Mouse (Mus musculus) thymus, adult 18-20 months (tissue): ENCODE measurements around the gene H2-Eb2.
"Not testable (repeated sequence)": the region's sequence is repeated elsewhere in the genome, so short reads cannot be mapped to it uniquely, and the experiment has no call there.

Source experiments
- DNase-seq, 2 experiments: peaks; one replicate each; pipeline ENCODE4 v3.0.0; 2022; ENCODE audit warnings: mixed read lengths in 2 of 2

Gene H2-Eb2

DNA sequence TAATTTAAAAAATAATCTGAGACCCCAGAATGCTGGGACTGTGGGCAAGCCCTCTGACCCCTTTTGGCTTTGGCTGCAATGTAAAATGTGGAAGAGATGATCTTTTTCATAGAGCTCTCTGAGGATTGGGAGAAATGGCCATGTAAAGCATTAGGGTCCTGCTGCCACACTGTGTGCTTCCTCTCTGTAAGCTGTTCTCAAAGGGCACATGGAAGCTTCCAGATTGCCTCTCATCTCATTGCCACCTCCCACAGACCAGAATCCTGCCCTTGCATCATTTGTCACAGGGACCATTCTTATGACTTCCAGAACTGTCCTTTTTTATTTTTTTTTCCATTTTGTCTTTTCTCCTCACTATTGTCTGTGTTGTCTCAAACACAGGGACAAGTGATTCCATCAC lies 18.2 kb upstream of the H2-Eb2 start:
- no peak for DNase-seq

DNA sequence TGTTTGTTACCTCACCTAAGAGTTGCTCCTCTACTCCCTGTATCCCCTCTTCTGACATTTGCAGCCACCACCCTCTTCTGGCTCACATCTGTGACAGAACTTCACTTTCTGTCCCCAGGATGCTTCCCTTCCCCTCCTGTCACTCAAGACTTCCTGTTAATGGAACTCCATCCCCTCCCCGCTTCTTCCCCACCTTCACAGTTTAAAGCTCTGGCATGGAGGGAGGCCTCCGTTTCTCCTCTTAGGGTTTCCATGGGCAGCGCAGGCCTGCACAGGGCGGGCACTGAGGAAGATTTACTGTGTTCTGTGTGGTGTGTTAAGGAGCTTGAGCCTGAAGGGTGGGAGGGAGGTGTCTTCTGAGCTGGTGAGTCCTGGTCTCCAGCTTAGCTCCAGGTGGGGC lies 17.3 kb upstream of the H2-Eb2 start:
- no peak for DNase-seq

- no peak for DNase-seq
Observed at GRCm38 (mm10) chr17:34309225-34309624, 16.2 kb upstream of the H2-Eb2 start.

- peak; percentile 57 to 61 for DNase-seq
Observed at GRCm38 (mm10) chr17:34309683-34310385, 15.6 kb upstream of the H2-Eb2 start.

GRCm38 (mm10) chr17:34310526-34310925 lies 14.9 kb upstream of the H2-Eb2 start:
- not testable (repeated sequence) for DNase-seq

GRCm38 (mm10) chr17:34312185-34312584 lies 13.3 kb upstream of the H2-Eb2 start:
- DNase-seq: no peak

GRCm38 (mm10) chr17:34313393-34313792 lies 12.1 kb upstream of the H2-Eb2 start:
- peak in 1 of 2 experiments; percentile 52 for DNase-seq

DNA sequence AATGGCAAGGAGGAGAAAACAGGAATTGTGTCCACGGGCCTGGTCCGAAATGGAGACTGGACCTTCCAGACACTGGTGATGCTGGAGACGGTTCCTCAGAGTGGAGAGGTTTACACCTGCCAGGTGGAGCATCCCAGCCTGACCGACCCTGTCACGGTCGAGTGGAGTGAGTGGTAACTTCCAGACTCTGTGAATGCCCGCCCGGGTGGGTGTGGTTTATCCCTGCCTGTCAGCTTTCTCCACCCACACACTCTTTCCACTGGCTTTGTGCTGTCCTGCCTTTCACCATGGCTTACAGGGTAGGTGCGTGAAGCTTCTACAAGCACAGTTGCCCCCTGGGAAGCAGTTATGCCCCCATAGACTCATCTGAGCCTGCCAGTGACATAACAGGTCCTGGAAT lies 11.2 kb upstream of the H2-Eb2 start:
- DNase-seq: no peak

DNA sequence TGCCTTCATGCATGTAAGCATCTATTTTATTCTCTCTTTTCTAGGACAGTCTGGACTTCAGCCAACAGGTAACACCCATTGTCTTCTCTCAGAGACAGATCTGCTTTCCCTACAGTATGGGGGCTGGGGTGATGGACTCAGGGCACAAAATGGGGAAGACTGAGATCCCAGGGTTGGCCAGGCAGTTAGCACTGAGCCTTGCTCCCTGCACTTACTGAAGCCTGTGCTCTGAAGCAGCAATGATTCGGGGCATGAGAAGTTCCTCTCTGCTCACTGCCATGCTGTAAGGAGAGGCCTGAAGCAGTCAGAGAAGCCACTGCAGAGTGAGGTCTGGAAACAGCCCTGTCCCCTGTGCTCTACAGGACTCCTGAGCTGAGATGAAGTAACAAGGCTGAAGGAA lies 10.0 kb upstream of the H2-Eb2 start:
- DNase-seq: no peak

DNA sequence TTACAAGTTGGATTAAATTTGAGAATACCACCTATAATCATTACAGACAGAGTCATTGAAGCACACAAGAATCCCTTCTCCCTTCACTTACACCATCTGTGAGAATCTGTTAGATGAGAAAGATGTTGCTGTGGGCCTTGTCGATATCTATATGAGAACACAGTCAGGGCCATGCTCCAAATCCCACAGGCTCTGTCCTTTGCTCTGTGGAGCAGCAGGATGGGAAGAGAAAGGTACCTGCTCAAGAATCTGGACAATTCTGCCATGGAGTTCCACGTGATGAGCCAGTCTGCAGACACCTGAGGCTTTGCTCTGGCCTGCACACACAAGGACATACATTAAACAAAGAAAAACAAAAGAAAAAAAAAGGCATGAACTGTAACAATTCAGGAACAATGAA lies 8.8 kb upstream of the H2-Eb2 start:
- no peak for DNase-seq

DNA sequence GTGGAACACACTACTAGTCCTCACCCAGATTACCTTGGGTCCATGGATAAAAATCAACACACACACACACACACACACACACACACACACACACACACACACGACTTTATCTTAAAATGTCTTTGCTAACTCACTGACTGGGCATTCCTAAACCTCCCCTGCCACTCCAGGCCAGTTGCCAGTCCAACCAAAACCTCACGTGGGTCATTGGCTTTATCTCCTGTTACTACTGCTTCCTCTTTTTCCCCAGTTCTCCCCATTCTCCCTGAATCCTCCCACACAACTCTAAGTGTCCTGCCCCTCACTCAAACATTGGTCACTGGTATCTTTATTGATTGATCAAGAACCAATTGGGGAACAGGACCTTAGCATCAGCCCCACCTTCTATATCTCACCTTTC lies 8.2 kb upstream of the H2-Eb2 start:
- no peak for DNase-seq

GRCm38 (mm10) chr17:34326373-34326772 lies 908 bp downstream of the H2-Eb2 start:
- DNase-seq: no peak

- DNase-seq: no peak
Observed at GRCm38 (mm10) chr17:34329807-34330206, 4.3 kb downstream of the H2-Eb2 start.

DNA sequence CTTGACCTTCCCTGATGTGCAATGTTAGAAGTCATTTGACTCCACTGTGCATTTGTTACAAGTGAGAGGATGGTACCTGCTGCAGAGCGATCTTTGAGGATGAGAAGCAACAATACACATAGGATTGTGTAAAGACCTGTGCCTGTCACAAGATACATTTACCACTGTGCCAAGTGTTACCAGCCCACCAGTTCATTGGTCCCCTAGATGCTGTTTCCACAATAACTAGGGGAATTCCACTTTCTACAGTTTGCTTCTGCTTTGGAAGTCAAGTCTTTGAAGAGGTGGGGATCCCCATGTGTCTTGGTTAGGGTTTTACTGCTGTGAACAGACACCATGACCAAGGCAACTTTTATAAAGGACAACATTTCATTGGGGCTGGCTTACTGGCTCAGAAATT lies 5.7 kb downstream of the H2-Eb2 start:
- no peak for DNase-seq

- no peak for DNase-seq
Observed at GRCm38 (mm10) chr17:34340619-34341402, 15.3 kb downstream of the H2-Eb2 start.

GRCm38 (mm10) chr17:34344882-34345281 lies 19.4 kb downstream of the H2-Eb2 start:
- DNase-seq: no peak

- DNase-seq: no peak
Observed at GRCm38 (mm10) chr17:34345486-34345885, 20.0 kb downstream of the H2-Eb2 start.

- DNase-seq: no peak
Observed at GRCm38 (mm10) chr17:34346041-34346440, 20.6 kb downstream of the H2-Eb2 start.

DNA sequence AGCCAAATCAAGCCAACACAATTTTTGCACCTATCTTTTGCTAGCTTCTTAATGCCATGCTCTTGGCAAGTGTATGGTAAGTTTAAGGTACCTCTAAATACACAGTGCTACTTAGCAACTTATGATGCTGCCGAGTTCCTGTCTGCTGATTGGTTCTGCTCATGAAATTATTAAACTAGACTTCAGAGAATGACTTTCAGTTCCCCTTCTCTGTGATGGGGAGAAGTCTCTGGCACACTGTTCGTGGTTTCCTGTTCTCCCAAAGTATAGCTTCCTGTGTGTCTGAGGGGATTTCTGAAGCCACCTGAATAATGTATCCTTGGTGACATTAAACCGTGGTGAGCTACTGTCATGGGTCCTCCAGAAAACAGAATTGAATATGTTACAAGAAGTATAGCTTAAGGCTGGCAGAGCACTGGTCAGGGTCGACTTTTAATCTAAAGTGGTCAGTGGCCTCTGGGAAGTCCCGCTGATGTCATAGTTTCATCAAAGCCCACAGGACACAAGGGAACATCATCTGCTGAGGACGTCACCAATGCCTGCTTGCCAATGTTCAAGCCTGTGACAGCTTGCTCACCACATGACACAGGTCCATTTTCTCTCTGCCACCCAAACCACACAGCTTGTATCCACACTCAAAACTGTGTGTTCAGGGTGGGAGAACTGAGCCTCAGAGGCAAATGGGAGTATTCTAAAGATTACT lies 22.3 kb downstream of the H2-Eb2 start:
- DNase-seq: peak; percentile 27 to 47

DNA sequence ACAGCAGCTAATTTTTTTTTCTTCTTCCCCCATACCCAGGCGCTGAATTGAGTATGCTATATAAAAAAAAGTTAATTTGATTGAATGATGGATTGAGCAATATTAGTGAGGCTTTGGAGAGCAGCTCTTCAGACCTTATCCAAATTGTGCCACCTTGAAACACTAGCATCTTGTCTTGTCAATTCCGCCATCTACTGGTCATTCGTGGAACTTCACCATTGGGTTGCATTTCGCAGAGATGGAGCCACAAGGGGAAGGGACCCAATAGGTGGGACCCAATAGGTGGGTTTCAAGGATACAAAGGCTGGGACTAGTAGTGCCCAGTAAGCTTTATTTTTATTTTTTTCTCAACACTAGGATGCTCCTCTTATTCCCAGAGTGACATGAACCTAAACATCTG lies 24.0 kb downstream of the H2-Eb2 start:
- DNase-seq: peak; percentile 33 to 57

DNA sequence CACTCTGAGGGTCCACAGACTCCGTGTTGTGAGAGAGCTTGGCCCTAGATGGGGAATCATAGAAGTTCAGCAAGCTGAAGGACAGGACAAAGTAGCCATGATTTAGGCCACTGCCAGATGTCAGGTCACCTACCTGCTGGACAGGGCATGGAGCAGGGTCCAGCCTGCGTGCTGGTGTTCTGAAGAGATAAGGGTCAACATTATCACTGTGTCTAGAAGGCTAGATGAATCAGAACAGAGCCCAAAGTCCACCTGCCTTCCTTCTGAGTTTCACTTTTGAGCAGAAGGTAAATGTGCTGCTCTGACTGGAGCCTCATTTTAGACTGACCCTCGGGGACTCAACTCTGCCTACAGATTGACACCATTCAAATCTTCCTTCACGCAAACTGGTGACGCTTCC lies 29.1 kb downstream of the H2-Eb2 start, which contains the start of gene Btnl2:
Btnl2 (plus strand) TSS at position 284 of the 400 bp plus-strand sequence.
- no peak for DNase-seq

DNA sequence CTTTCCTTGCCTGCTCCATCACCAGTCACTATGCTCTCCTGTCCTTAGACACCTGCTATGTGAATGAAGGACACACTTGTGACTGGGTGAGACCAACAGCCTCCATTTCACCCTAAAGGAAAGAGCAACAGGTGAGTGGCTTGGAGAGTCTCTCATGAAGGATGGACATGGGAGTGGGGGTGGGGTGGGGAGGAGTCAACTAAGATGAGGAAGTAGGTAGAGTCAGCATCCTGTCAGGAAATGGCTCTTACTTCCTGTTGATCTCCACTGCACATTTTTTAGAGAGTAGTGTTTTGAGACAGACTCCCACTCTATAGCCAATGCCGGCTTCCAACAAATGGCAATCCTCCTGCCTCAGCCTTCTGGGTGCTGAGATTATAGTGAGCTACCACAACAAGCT lies 29.5 kb downstream of the H2-Eb2 start:
- DNase-seq: peak in 1 of 2 experiments; percentile 16

DNA sequence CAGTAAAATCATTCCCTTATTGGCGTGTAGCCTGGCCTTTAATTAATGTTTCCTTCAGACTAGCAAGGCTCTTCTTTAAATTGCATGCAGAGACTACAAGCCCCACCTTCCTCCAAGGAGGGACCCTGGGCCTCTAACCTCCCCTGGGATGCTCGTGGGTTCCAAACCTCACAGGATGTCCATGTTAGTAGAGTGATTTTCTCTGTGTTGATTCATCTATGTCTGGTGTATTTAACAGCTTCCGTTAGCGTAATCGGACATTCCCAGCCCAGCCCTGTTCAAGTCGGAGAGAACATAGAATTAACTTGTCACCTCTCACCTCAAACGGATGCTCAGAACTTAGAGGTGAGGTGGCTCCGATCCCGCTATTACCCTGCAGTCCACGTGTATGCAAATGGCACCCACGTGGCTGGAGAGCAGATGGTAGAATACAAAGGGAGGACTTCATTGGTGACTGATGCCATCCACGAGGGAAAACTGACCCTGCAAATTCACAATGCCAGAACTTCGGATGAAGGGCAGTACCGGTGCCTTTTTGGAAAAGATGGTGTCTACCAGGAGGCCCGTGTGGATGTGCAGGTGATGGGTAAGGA lies 37.6 kb downstream of the H2-Eb2 start:
- no peak for DNase-seq
